Mouse (Mus musculus): ENCODE measurements around the gene Tsnax. TPM values are rescaled to one million over a fixed set of nuclear protein-coding genes. Genes with fewer than 3 reads are reported as not detected.

The Tsnax gene
- 10 to 100 TPM; 52.2 to 67.2 TPM for total RNA-seq (2021)
- long read RNA-seq, experiment 1, transcript Tsnax-201 (6 exons, 2,391 nt): major isoform, 101 of 112 reads
- long read RNA-seq, experiment 1, partial matches to known transcripts: 6 of 112 reads
- long read RNA-seq, experiment 1, other reads (novel, unspliced or antisense): 4 of 112 reads
- long read RNA-seq, experiment 2, transcript Tsnax-201 (6 exons, 2,391 nt): major isoform, 169 of 193 reads
- long read RNA-seq, experiment 2, partial matches to known transcripts: 12 of 193 reads
- long read RNA-seq, experiment 2, other reads (novel, unspliced or antisense): 11 of 193 reads

GRCm38 (mm10) chr8:125012695-125013627 lies at the start of gene Tsnax:
Tsnax (plus strand) TSS chr8:125012997.
- peak; percentile 93 for DNase-seq

GRCm38 (mm10) chr8:124963246-124963645 lies 49.6 kb upstream of the Tsnax start:
- no peak for DNase-seq

- DNase-seq: no peak
These were observed 47.8 kb upstream of the Tsnax start for GRCm38 (mm10) chr8:124964966-124965365.

GRCm38 (mm10) chr8:124970312-124970933 lies 42.4 kb upstream of the Tsnax start:
- no peak for DNase-seq

GRCm38 (mm10) chr8:124973221-124973620 lies 39.6 kb upstream of the Tsnax start:
- no peak for DNase-seq

- no peak for DNase-seq
These were observed 38.5 kb upstream of the Tsnax start for GRCm38 (mm10) chr8:124974254-124974653.

- DNase-seq: no peak
These were observed 36.6 kb upstream of the Tsnax start for GRCm38 (mm10) chr8:124976211-124976610.

GRCm38 (mm10) chr8:124978026-124978425 lies 34.8 kb upstream of the Tsnax start:
- DNase-seq: no peak

GRCm38 (mm10) chr8:124980036-124980435 lies 32.8 kb upstream of the Tsnax start:
- no peak for DNase-seq

GRCm38 (mm10) chr8:124980828-124981227 lies 32.0 kb upstream of the Tsnax start:
- no peak for DNase-seq

- DNase-seq: no peak
These were observed 21.7 kb upstream of the Tsnax start for GRCm38 (mm10) chr8:124990923-124991667.

- no peak for DNase-seq
These were observed 21.2 kb upstream of the Tsnax start for GRCm38 (mm10) chr8:124991668-124991926.

GRCm38 (mm10) chr8:124995776-124996175 lies 17.0 kb upstream of the Tsnax start:
- DNase-seq: no peak

GRCm38 (mm10) chr8:125024085-125024484 lies 11.3 kb downstream of the Tsnax start:
- DNase-seq: no peak

- DNase-seq: no peak
These were observed 14.4 kb downstream of the Tsnax start for GRCm38 (mm10) chr8:125027211-125027610.

GRCm38 (mm10) chr8:125028841-125029240 lies 16.0 kb downstream of the Tsnax start:
- no peak for DNase-seq

- no peak for DNase-seq
These were observed 18.5 kb downstream of the Tsnax start for GRCm38 (mm10) chr8:125031276-125031675.

- peak; percentile 27 for DNase-seq
These were observed 21.9 kb downstream of the Tsnax start for GRCm38 (mm10) chr8:125034669-125035068.

GRCm38 (mm10) chr8:125037081-125037480 lies 24.3 kb downstream of the Tsnax start:
- DNase-seq: peak; percentile 37

- peak; percentile 54 for DNase-seq
These were observed 25.9 kb downstream of the Tsnax start for GRCm38 (mm10) chr8:125038731-125039130.

- DNase-seq: no peak
These were observed 28.0 kb downstream of the Tsnax start for GRCm38 (mm10) chr8:125040587-125041375.

All from gastrocnemius, postnatal 25 days (tissue).